Mouse (Mus musculus) myocyte (in vitro differentiated cells): ENCODE results near the gene Pja2.

Experiments used
- CEBPB ChIP-seq: IDR thresholded peaks from 2 replicates; pipeline ENCODE4 v1.6.1; 2011; ENCODE audit warnings: mild to moderate bottlenecking, moderate library complexity; ENCODE audit not compliant: poor library complexity, insufficient read depth, severe bottlenecking
- E2F4 ChIP-seq: IDR thresholded peaks from one replicate; pipeline ENCODE4 v1.6.1; 2011; ENCODE audit warnings: mild to moderate bottlenecking, control low read depth, moderate library complexity; ENCODE audit not compliant: insufficient read depth
- MAX ChIP-seq: IDR thresholded peaks from one replicate; pipeline ENCODE4 v1.6.1; 2011; ENCODE audit warnings: low read depth, mild to moderate bottlenecking, control low read depth
- MYOD1 ChIP-seq, 3 experiments: IDR thresholded peaks; one replicate each; pipeline ENCODE4 v1.6.1; 2011; ENCODE audit warnings: control low read depth in 2 of 3, low read depth in 2 of 3, mild to moderate bottlenecking in 2 of 3, moderate library complexity in 1 of 3; ENCODE audit not compliant: insufficient read length in 2 of 3, control insufficient read depth in 1 of 3
- MYOG ChIP-seq, 3 experiments: IDR thresholded peaks; one replicate each; pipeline ENCODE4 v1.6.1; 2011; ENCODE audit warnings: control low read depth in 2 of 3, low read depth in 2 of 3, mild to moderate bottlenecking in 2 of 3; ENCODE audit not compliant: insufficient read length in 2 of 3, control insufficient read depth in 1 of 3, insufficient read depth in 1 of 3
- POLR2A ChIP-seq: IDR thresholded peaks from one replicate; pipeline ENCODE4 v1.6.1; 2011; ENCODE audit warnings: low read depth, mild to moderate bottlenecking, control low read depth, moderate library complexity; ENCODE audit not compliant: insufficient read length
- POLR2AphosphoS2 ChIP-seq: IDR thresholded peaks from one replicate; pipeline ENCODE4 v1.6.1; 2011; ENCODE audit warnings: low read depth, control low read depth; ENCODE audit not compliant: insufficient read length
- REST ChIP-seq: IDR thresholded peaks from one replicate; pipeline ENCODE4 v1.6.1; 2011; ENCODE audit warnings: mild to moderate bottlenecking, control low read depth, moderate library complexity; ENCODE audit not compliant: insufficient read depth, insufficient read length
- SRF ChIP-seq: IDR thresholded peaks from one replicate; pipeline ENCODE4 v1.6.1; 2011; ENCODE audit warnings: low read depth; ENCODE audit not compliant: control insufficient read depth, insufficient read length
- TCF12 ChIP-seq: IDR thresholded peaks from one replicate; pipeline ENCODE4 v1.6.1; 2011; ENCODE audit warnings: mild to moderate bottlenecking, control low read depth; ENCODE audit not compliant: poor library complexity, insufficient read depth, severe bottlenecking
- TCF3 ChIP-seq: IDR thresholded peaks from one replicate; pipeline ENCODE4 v1.6.1; 2011; ENCODE audit warnings: low read depth, control low read depth; ENCODE audit not compliant: insufficient read length
- USF1 ChIP-seq: IDR thresholded peaks from one replicate; pipeline ENCODE4 v1.6.1; 2011; ENCODE audit warnings: low read depth, mild to moderate bottlenecking, control low read depth, moderate library complexity

- TF ChIP-seq POLR2A (no peak), E2F4 (no peak), SRF (no peak), POLR2AphosphoS2 (no peak), MYOG (IDR thresholded peaks at IDR 0.05; ENCODE audit: control insufficient read depth in 1 of 3, insufficient read depth in 1 of 3, insufficient read length in 2 of 3, low read depth in 2 of 3) (no peak), TCF12 (no peak), MAX (no peak), CEBPB (no peak), MYOD1 (IDR thresholded peaks at IDR 0.05; ENCODE audit: control insufficient read depth in 1 of 3, insufficient read length in 2 of 3, low read depth in 2 of 3) (no peak), USF1 (no peak), REST (no peak), TCF3 (no peak)
Measured at GRCm38 (mm10) chr17:64297628-64298027, 34.1 kb downstream of the Pja2 start.
